Mouse (Mus musculus) spleen, adult 2 months (tissue): ENCODE measurements around the gene Abca13. TPM values are rescaled to one million over a fixed set of nuclear protein-coding genes. Genes with fewer than 3 reads are reported as not detected.

Experiments used
- DNase-seq, 2 experiments: peaks; one replicate each; pipeline versions ENCODE4 v3.0.0 to v3.0.0-alpha.2; 2012 to 2021; ENCODE audit warnings: low spot score in 2 of 2, low read depth in 1 of 2
- H3K27ac ChIP-seq: fragments of 200-500 bp; 2 replicates; pipeline ENCODE4 v1.5.1; 2012; ENCODE audit warnings: low read length, inconsistent platforms; ENCODE audit not compliant: insufficient read depth
- H3K27me3 ChIP-seq: fragments of 200-500 bp; 2 replicates; pipeline ENCODE4 v1.6.1; 2012; ENCODE audit warnings: mild to moderate bottlenecking, moderate library complexity, low read length, inconsistent platforms; ENCODE audit not compliant: control insufficient read depth, insufficient read depth
- H3K36me3 ChIP-seq: fragments of 200-500 bp; 2 replicates; pipeline ENCODE4 v1.6.1; 2012; ENCODE audit warnings: mild to moderate bottlenecking, low read length, inconsistent platforms; ENCODE audit not compliant: control insufficient read depth, insufficient read depth
- H3K4me1 ChIP-seq: fragments of 200-500 bp; 2 replicates; pipeline ENCODE4 v1.6.1; 2011; ENCODE audit warnings: inconsistent platforms; ENCODE audit not compliant: control insufficient read depth, insufficient read depth, insufficient read length
- H3K4me3 ChIP-seq: fragments of 200-500 bp; 2 replicates; pipeline ENCODE4 v1.5.1; 2011; ENCODE audit warnings: mild to moderate bottlenecking, inconsistent platforms; ENCODE audit not compliant: insufficient read depth, insufficient read length; ENCODE audit errors: extremely low read depth
- CTCF ChIP-seq: fragments of 200-500 bp; IDR thresholded peaks from 2 replicates; pipeline ENCODE4 v1.5.1; 2011; ENCODE audit warnings: mild to moderate bottlenecking, inconsistent platforms; ENCODE audit not compliant: insufficient read depth, insufficient read length, insufficient replicate concordance; ENCODE audit errors: extremely low read depth
- POLR2A ChIP-seq: fragments of 200-500 bp; IDR thresholded peaks from 2 replicates; pipeline ENCODE4 v1.6.1; 2011; ENCODE audit warnings: low read depth, low read length, inconsistent platforms
- WGBS: fragments of 180-500 bp; shearing (Covaris S2); methylation state at CpG from one replicate; pipeline ENCODE4 v1.1.7; 2018; 5-methylcytosine and 5-hydroxymethylcytosine counted together
- polyA plus RNA-seq: library from polyadenylated mRNA; depleted of rRNA; stranded (reverse); fragments of >200 nt; gene quantifications from 2 replicates; pipeline ENCODE4 v1.2.3, GENCODE M21; 2012

Abca13 gene
- polyA plus RNA-seq, 1 experiment: 0.05 TPM

GRCm38 (mm10) chr11:9625812-9626211, 434.1 kb downstream of the Abca13 start:
- H3K4me3 ChIP-seq: no peak overlapping the region
- 96% methylated on average over 1 of the region's 1 CpGs for WGBS
- TF ChIP-seq POLR2A (no peak), CTCF (no peak)
- no peak for DNase-seq
- no peaks in the 10 kb centered on the region for H3K27me3 ChIP-seq
- no peak overlapping the region for H3K27ac ChIP-seq
- H3K36me3 ChIP-seq: no peaks in the 10 kb centered on the region
- no peaks in the 10 kb centered on the region for H3K4me1 ChIP-seq

DNA sequence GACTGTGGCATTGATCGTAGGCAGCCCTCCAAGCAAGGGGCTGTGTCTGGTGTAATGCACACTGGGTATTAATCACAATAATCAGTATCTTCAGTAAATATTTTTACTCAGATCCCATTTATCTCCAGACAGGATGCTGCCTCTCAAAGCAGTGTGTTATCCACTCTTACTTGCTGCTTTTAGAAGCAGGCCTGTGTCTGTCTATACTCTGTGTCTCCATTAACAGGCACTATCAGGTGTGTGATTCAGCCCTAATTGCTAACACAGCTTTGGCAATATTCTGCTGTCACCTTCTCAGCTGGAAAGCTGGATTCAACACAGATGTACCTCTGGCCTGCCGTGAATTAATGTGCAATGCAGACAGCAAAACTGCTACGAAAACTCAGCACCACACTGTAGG, 455.5 kb downstream of the Abca13 start:
- no peak for DNase-seq
- Histone ChIP-seq H3K4me1 (no peaks in the 10 kb centered on the region), H3K27me3 (no peaks in the 10 kb centered on the region), H3K27ac (no peak overlapping the region), H3K4me3 (no peak overlapping the region), H3K36me3 (no peaks in the 10 kb centered on the region)
- 84% methylated on average over 3 of the region's 3 CpGs for WGBS
- TF ChIP-seq POLR2A (no peak), CTCF (no peak)

DNA sequence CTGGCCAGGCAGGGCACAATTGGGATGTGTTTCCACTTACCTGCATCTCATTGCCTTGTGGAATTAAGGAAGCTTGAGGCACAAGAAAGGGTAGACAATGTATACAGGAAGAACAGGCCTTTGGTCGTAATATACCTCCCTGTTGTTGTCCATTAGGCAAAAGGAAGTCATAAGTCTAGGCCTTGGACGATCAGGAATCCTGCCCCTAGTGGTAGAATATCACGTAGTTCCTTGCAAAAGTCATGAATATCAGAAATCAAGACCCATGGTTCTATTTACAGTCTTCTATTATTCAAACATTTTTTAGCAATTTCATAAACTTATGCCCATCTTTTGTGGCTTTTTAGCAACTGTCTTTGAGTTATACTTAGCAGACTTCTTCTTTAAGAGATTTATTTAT, 456.2 kb downstream of the Abca13 start:
- H3K4me1 ChIP-seq: no peaks in the 10 kb centered on the region
- no peak overlapping the region for H3K4me3 ChIP-seq
- TF ChIP-seq CTCF (no peak), POLR2A (no peak)
- 59% methylated on average over 3 of the region's 3 CpGs for WGBS
- no peaks in the 10 kb centered on the region for H3K36me3 ChIP-seq
- no peaks in the 10 kb centered on the region for H3K27me3 ChIP-seq
- DNase-seq: no peak
- H3K27ac ChIP-seq: no peak overlapping the region

DNA sequence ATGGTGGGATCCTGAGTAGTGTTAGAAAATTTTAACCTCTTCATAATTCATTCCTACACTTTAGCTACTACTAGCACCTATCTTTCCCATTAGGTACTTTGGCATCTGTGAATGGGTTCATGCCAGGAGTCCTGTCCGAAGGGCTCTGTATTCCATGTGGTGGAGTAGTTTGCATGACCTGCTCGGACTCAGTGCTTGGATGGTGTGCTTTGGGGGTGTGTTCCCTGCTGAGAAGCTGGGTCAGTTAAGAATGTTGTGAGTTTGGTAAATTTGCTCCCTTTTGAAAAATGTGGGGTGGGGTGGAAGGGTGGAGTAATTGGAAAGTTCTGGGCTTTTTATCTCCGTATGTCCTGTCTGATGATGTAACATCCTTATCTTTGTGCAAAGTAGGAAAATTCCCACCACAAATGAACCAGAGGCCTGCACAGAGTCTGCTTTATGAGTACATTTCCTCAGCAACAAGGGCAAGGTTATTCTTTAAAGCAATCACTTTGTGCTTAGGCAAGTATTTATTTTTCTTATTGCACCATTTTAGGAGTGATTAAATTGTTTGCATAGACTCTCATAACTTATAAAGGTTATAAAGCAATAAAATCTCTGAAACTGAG, 475.0 kb downstream of the Abca13 start:
- Histone ChIP-seq H3K36me3 (no peaks in the 10 kb centered on the region), H3K27me3 (no peaks in the 10 kb centered on the region), H3K4me3 (no peak overlapping the region), H3K27ac (no peak overlapping the region), H3K4me1 (no peaks in the 10 kb centered on the region)
- 84% methylated on average over 3 of the region's 3 CpGs for WGBS
- no peak for DNase-seq
- no peak for TF ChIP-seq POLR2A

DNA sequence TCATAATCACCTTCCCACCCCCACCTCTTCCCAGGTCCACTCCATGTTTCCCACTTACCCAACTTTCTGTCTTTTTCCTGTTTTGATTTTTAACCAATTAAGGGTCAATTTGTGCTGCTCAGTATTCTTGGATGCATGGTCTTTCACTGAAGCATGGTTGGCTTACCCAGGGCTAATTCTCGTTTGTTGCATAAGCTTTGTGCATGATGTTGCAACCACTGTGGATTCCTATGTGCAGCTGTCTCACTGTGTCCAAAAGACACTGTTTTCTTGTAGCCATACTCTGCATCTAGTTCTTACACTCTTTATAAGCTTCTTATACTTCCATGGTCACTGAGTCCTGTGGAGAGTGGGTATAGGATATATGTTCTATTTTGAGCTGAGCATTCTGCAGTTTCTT, 477.7 kb downstream of the Abca13 start:
- no peak for DNase-seq
- H3K27me3 ChIP-seq: no peaks in the 10 kb centered on the region
- no peak overlapping the region for H3K27ac ChIP-seq
- WGBS: 75% methylated on average over 1 of the region's 1 CpGs
- no peaks in the 10 kb centered on the region for H3K36me3 ChIP-seq
- TF ChIP-seq POLR2A: no peak
- no peak for TF ChIP-seq CTCF
- no peaks in the 10 kb centered on the region for H3K4me1 ChIP-seq
- no peak overlapping the region for H3K4me3 ChIP-seq

DNA sequence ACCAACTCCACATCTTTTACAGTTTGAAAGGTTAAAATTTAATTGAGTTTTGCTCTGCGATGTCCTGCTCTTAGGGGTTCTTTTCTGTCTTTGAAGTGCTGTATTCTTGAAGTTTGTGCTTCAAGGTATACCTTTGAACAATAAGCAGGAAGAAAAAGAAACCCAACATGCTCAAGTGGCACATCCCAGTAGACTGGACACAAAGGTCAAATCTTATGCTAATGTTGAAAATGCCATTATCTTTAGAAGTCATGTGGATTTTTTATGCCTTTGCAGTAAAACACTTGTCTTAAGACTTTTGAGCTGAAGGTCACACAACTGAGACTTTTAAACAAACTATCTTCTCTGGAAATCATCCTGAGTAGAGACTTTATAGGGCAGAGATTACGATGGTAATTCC, 493.2 kb downstream of the Abca13 start:
- 89% methylated on average over 2 of the region's 2 CpGs for WGBS
- H3K27ac ChIP-seq: no peak overlapping the region
- H3K36me3 ChIP-seq: no peaks in the 10 kb centered on the region
- no peaks in the 10 kb centered on the region for H3K4me1 ChIP-seq
- no peak for TF ChIP-seq CTCF
- H3K27me3 ChIP-seq: no peaks in the 10 kb centered on the region
- DNase-seq: no peak
- no peak overlapping the region for H3K4me3 ChIP-seq

GRCm38 (mm10) chr11:9705190-9705589, 513.4 kb downstream of the Abca13 start:
- H3K27me3 ChIP-seq: no peaks in the 10 kb centered on the region
- no peaks in the 10 kb centered on the region for H3K36me3 ChIP-seq
- WGBS: 72% methylated on average over 3 of the region's 3 CpGs
- TF ChIP-seq CTCF (no peak), POLR2A (no peak)
- no peak overlapping the region for H3K27ac ChIP-seq
- DNase-seq: no peak
- H3K4me1 ChIP-seq: no peaks in the 10 kb centered on the region
- no peak overlapping the region for H3K4me3 ChIP-seq
